Mouse (Mus musculus) CD4-positive, CD25-positive, alpha-beta regulatory T cell, adult 2 months (primary cell): ENCODE results near the gene Apeh.

Experiments used
- DNase-seq: peaks from one replicate; pipeline ENCODE4 v3.0.0-alpha.2; 2012; ENCODE audit warnings: low read depth, low spot score

Gene Apeh

GRCm38 (mm10) chr9:108082549-108082948 lies 11.9 kb downstream of the Apeh start:
- peak; percentile 40 for DNase-seq

GRCm38 (mm10) chr9:108080168-108080567 lies 14.2 kb downstream of the Apeh start, which contains the start of gene Mst1:
Mst1 (plus strand) TSS chr9:108080436.
- DNase-seq, result no peak

- no peak for DNase-seq
Observed at GRCm38 (mm10) chr9:108073141-108073930, 21.1 kb downstream of the Apeh start.

GRCm38 (mm10) chr9:108072481-108072924 lies 21.9 kb downstream of the Apeh start:
- DNase-seq, result no peak

- DNase-seq, result no peak
Observed at GRCm38 (mm10) chr9:108071801-108072200, 22.6 kb downstream of the Apeh start.

GRCm38 (mm10) chr9:108069529-108069928 lies 24.9 kb downstream of the Apeh start:
- DNase-seq, result no peak

GRCm38 (mm10) chr9:108069007-108069406 lies 25.4 kb downstream of the Apeh start:
- DNase-seq, result no peak

- peak; percentile 91 for DNase-seq
Observed at GRCm38 (mm10) chr9:108067900-108068299, 26.5 kb downstream of the Apeh start.

- DNase-seq, result no peak
Observed at GRCm38 (mm10) chr9:108067199-108067598, 27.2 kb downstream of the Apeh start.

- peak; percentile 73 for DNase-seq
Observed at GRCm38 (mm10) chr9:108065491-108066011, 28.9 kb downstream of the Apeh start.

GRCm38 (mm10) chr9:108063361-108063760 lies 31.0 kb downstream of the Apeh start:
- DNase-seq, result no peak

- no peak for DNase-seq
Observed at GRCm38 (mm10) chr9:108062142-108062541, 32.3 kb downstream of the Apeh start.

- DNase-seq, result no peak
Observed at GRCm38 (mm10) chr9:108058291-108058690, 36.1 kb downstream of the Apeh start.

GRCm38 (mm10) chr9:108057262-108057562 lies 37.2 kb downstream of the Apeh start:
- DNase-seq, result no peak

- DNase-seq, result no peak
Observed at GRCm38 (mm10) chr9:108056361-108057261, 37.8 kb downstream of the Apeh start.

- no peak for DNase-seq
Observed at GRCm38 (mm10) chr9:108055661-108056237, 38.7 kb downstream of the Apeh start.

- no peak for DNase-seq
Observed at GRCm38 (mm10) chr9:108055061-108055460, 39.3 kb downstream of the Apeh start.

GRCm38 (mm10) chr9:108054331-108055040 lies 39.9 kb downstream of the Apeh start:
- no peak for DNase-seq

- DNase-seq, result no peak
Observed at GRCm38 (mm10) chr9:108053665-108054225, 40.7 kb downstream of the Apeh start.

- peak; percentile 96 for DNase-seq
Observed at GRCm38 (mm10) chr9:108052885-108053664, 41.3 kb downstream of the Apeh start, which contains the start of gene Amigo3. Amigo3 (plus strand) TSS chr9:108053159.
